Mouse (Mus musculus) bone marrow macrophage, adult 2 months (primary cell): ENCODE results near the gene Atxn10.

Experiments used
- CTCF ChIP-seq: IDR thresholded peaks from 2 replicates; pipeline ENCODE4 v1.5.1; 2012; ENCODE audit warnings: low read depth, mild to moderate bottlenecking, low read length, moderate library complexity
- POLR2A ChIP-seq: IDR thresholded peaks from 2 replicates; pipeline ENCODE4 v1.6.1; 2012; ENCODE audit warnings: mild to moderate bottlenecking, low read depth, low read length, borderline replicate concordance

DNA sequence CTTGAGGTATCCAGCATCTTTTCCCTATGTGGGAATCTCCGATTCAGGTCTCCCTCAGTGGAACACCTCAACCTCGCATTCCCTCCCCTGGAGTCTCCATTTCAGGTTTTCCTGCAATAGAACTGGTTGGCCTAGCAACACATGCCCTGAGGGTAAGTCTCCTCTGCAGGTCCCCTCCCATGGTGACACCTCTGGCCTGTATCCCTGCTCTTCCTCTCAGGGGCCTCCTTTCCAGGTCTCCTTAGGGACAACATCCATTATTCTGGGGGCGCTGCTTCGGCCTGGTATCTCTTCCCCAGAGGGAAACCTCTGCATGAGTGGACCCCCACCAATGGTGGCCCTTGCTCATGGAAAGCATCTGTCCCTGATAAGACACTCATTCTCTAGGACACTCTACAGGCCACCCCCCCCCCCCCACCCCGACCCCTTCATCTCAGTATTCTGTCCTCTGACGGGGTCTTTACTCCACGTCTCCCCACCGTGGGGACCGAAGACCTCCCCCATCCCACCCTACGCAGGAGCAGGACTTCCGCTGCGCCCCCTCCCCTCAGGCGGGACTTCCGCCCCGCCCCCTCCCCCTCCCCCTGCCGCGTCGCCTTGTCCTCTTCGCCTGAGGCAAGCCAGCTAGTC, at the start of gene Atxn10:
- TF ChIP-seq POLR2A (no peak), CTCF (no peak)
